Comparison of ENCODE assay signal across 16 mouse cellular contexts in the genomic region with DNA sequence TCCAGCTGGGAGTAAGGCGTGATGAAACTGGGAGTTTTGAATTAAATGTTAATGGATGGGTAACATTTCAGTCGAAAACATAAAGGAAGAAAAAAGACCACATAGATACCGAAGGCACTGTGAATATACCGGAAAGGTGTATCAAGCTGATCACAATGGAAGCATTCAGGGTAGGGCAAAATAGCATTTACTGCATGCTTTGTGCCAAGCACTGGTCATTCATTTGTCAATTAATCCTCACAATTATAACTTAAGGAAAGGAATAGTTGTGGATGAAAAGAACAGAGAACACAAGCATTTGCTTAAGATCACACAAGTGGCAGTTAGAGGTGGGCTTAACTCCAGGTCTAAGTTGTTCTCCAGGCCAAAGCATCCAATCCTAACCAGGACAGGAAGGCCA.
"Had no signal": no experiment of that assay in that cellular context is flagged by ENCODE, and none has a peak within 500 bp of the region (broad histone marks: within the 10 kb centered on the region; RNA-seq: fewer than 3 reads in every experiment).

No protein-coding gene starts in this region.

- H3K4me3 ChIP-seq: neural tube, embryonic 13.5 days; neural tube, embryonic 15.5 days; stomach, embryonic 15.5 days had no signal

- H3K4me1 ChIP-seq: neural tube, embryonic 13.5 days; neural tube, embryonic 15.5 days; stomach, embryonic 15.5 days had no signal

- DNase-seq: retina, postnatal 1 day; right cerebral cortex, adult 18-20 months; right cerebral cortex, postnatal 14 days; right cerebral cortex, postnatal 25 days; right cerebral cortex, postnatal 4 days; spleen, adult 18-20 months; thymus, adult 18-20 months; thymus, adult 2 months; thymus, postnatal 14 days; thymus, postnatal 25 days; thymus, postnatal 36 days; thymus, postnatal 4 days had no signal

- H3K27me3 ChIP-seq: neural tube, embryonic 13.5 days; neural tube, embryonic 15.5 days; stomach, embryonic 15.5 days had no signal

- H3K9me3 ChIP-seq: neural tube, embryonic 13.5 days; neural tube, embryonic 15.5 days; stomach, embryonic 15.5 days had no signal

- H3K9ac ChIP-seq: neural tube, embryonic 13.5 days; neural tube, embryonic 15.5 days; stomach, embryonic 15.5 days had no signal

- H3K36me3 ChIP-seq: neural tube, embryonic 13.5 days; neural tube, embryonic 15.5 days; stomach, embryonic 15.5 days had no signal

- H3K27ac ChIP-seq: neural tube, embryonic 13.5 days; neural tube, embryonic 15.5 days; stomach, embryonic 15.5 days; stomach, postnatal 0 days had no signal

- H3K4me2 ChIP-seq: neural tube, embryonic 13.5 days; neural tube, embryonic 15.5 days; stomach, embryonic 15.5 days had no signal
